In genomic region chr7:44929204-44930151, GRCm38 (mm10) we compare ENCODE assay signal across 8 mouse cellular contexts. TPM values are rescaled to one million over a fixed set of nuclear protein-coding genes. Genes with fewer than 3 reads are reported as not detected.
A peak's percentile ranks its signal among the peaks of the same experiment; 100 is the strongest.
DNase-seq lines count a peak whose midpoint lies in the region; ATAC-seq lines count a peak whose summit lies in the region.

TSS of gene Ap2a1 (minus strand) at chr7:44929496.

- ATAC-seq in inflammation-experienced regulatory T-cells, adult 6 months = peak; percentile 94
- peak; percentile 92 for ATAC-seq in megakaryocyte-erythroid progenitor cell, adult 5-6 weeks (replicated peaks; ENCODE audit: low FRiP score, low TSS enrichment, poor library complexity, severe bottlenecking)

- DNase-seq in adrenal gland, adult (ENCODE audit: inconsistent age in 2 of 2, low spot score in 1 of 2) = peak; percentile 100
- DNase-seq in embryo, embryonic 10.5 days (ENCODE audit: low spot score) = peak; percentile 100
- peak; percentile 100 for DNase-seq in gastrocnemius, postnatal 14 days
- peak; percentile 100 for DNase-seq in left cerebral cortex, postnatal 10 days (ENCODE audit: extremely low spot score in 1 of 2, low spot score in 2 of 2)
- DNase-seq in right cerebral cortex, postnatal 25 days = peak; percentile 100
- DNase-seq in urinary bladder, postnatal 4 days (ENCODE audit: low spot score in 2 of 2) = peak; percentile 99 to 100

- intact Hi-C loops in gastrocnemius, postnatal 14 days (cut with DNase I; ENCODE audit: low total_unique reads) = no loop called here
- intact Hi-C loops in left cerebral cortex, postnatal 10 days (cut with DNase I) = loop anchor here (5.0 kb wide), 1 partner anchor 43 kb away; the partner anchor contains the start of gene Cpt1c

RNA-seq across cellular contexts. Expression of gene Ap2a1, which starts in this region (rescaled TPM):
- total RNA-seq in gastrocnemius, postnatal 14 days (2021) = 10 to 100 TPM; 55.4 to 60.8 TPM
- 10 to 100 TPM in 1 of 3 experiments, 1 to 10 TPM in 2; 6.1 to 12.1 (median 7.1) TPM for polyA plus RNA-seq in inflammation-experienced regulatory T-cells, adult 6 months (2017; shearing (Covaris generic))
- 100 to 1,000 TPM; 356 to 358 TPM for total RNA-seq in left cerebral cortex, postnatal 10 days (2021)
- total RNA-seq in megakaryocyte-erythroid progenitor cell, adult 5-6 weeks (2014; fragmentation: Nextera tagmentation) = 95.3 and 104 TPM in 2 replicates
- 23.8 and 37.1 TPM in 2 replicates for total RNA-seq in megakaryocyte-erythroid progenitor cell, adult 5-6 weeks (2017)

Comparison
In these comparisons a context has a peak if more than half of its experiments do, and no peak if none do; other contexts are left out.
1. Peak in every context shown above with its lines: DNase-seq and ATAC-seq.